Mouse (Mus musculus) adrenal gland, postnatal 36 days (tissue): ENCODE data around the gene Cfap221. TPM values are rescaled to one million over a fixed set of nuclear protein-coding genes. Genes with fewer than 3 reads are reported as not detected.

Experiments
- DNase-seq, 2 experiments: peaks; one replicate each; pipeline ENCODE4 v3.0.0; 2021; ENCODE audit warnings: mixed read lengths in 1 of 2
- long read RNA-seq, 2 experiments: library from polyadenylated mRNA; stranded (forward); transcript quantifications; one replicate each; pipeline ENCODE4 v2.0.0; 2021; ENCODE audit warnings: borderline sequencing depth in 2 of 2
- total RNA-seq, 2 experiments: library from RNA; stranded (reverse); gene quantifications; 2 replicates each; pipeline ENCODE4 v1.2.3; 2021

The Cfap221 gene
- total RNA-seq, result under 1 TPM; 0.16 to 0.40 TPM
- long read RNA-seq, experiment 1, result 0 reads
- long read RNA-seq, experiment 2, result 0 reads

DNA sequence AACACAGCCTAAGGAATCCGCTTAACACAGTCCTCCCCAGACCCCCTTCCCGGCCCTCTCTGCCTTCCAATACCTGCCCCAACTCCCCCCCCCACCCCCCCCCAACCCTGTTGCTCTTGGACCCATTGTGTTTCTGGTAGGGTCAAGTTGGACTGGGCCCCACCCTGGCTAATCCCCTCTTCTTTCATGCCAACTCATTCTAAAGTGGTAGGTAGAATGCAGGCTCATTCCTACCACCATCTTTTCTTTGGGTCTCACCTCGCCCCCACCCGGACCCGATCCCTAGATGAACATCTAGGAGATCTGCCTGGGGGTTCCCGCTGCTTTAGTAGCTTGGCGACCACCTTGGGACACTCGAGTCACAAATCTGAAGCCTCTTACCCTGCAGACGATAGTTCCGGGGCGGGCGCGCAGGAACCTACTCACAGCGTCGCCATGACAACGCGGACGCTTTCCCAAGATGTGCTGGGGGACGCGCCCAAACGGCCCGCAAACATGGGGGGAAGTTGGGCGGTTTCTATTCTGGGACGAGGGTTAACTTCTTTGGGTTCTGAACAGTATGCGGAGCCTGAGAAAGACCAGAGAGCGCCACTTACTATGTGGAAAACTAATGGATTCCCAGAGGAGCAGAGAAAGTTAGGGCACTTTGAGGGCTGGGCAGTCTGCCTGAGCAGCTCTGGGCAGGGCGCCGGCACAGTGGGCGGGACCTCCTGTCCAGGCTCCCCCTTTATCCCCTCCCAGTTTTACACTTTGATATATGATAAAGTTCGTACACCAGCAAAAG lies at the start of gene Cfap221:
Gene Cfap221, minus strand, starts transcription at position 437 of the 784 bp plus-strand sequence.
- DNase-seq, result peak; percentile 71 to 80

- DNase-seq, result peak; percentile 17 to 40
Observed at GRCm38 (mm10) chr1:120044584-120044983, 47.5 kb upstream of the Cfap221 start.

DNA sequence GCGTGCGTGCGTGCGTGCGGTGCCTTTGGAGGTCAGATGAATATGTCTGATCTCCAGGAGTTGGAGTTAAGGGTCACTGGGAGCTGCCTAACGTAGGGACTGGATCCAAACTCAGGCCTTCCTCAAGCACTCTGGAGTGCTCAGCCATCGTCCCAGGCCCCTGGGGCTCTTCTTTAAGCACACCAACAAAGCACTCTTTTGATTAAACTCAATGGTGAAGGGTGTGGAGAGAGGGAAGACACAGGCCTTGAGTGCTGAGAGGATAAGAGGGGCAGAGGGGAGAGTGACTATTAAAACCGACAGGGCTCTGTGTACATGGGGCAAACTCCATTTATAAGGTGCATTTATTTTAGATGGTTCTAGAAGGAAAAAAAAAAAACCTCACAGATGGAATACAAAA lies 45.4 kb upstream of the Cfap221 start:
- no peak for DNase-seq

DNA sequence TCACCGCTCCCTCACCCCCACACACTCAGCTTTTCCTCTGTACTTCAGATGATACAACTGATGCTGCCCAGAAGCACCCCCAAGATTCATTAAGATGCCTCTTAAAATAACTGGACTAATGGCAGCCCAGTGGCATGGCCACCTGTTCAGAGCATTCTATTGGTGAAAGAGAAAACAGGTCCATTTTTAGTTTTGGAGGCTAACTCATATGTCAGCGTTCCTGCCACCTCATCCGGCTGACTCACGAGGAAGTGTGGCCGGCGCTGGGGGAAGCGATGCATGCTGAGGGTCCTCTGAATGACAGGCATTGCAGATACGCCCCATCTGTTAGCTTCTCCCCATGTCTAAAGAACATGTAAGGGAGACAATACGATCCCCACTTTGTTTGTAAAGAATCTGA lies 41.6 kb upstream of the Cfap221 start:
- no peak for DNase-seq

- DNase-seq, result peak; percentile 54 to 66
Observed at GRCm38 (mm10) chr1:120037021-120037683, 40.1 kb upstream of the Cfap221 start.

- DNase-seq, result no peak
Observed at GRCm38 (mm10) chr1:120035456-120036034, 38.5 kb upstream of the Cfap221 start.

DNA sequence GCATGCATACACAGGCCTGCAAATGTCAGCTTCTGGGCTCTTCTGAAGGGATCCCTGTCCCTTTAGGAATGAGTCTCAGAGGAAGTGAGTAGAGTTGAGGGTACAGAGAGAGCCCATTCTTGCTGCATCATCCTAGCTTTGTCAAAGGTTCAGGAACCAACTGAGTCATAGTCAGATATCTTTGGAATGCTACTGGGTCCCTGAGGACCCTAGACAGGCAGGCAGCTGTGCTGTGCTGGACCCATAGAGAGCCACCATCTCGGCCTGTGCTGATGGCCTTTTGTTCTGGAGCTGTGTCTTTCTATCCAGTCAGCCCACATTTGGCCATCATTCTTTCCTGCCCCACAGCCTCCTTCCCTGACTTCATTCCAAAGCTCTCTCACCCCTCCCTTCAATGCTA lies 37.8 kb upstream of the Cfap221 start:
- no peak for DNase-seq

DNA sequence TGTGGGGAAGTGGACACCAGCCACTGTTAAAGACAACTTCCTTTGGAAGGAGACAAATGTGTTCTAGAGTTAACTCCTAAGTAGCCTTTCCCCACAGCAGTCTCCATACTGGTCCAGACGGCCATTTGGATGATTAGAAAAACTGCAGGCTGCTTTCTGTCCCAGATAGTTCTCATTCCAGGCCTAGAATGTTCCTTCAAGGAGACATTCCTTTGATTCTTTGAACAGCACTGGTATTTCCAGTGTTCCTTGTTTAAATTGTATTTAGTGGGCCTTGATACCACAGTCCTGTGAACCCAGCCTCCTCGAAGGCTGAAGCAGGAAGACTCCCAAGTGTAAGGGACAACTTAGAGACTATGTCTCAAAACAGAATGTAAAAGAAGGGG lies 36.4 kb upstream of the Cfap221 start:
- DNase-seq, result no peak

DNA sequence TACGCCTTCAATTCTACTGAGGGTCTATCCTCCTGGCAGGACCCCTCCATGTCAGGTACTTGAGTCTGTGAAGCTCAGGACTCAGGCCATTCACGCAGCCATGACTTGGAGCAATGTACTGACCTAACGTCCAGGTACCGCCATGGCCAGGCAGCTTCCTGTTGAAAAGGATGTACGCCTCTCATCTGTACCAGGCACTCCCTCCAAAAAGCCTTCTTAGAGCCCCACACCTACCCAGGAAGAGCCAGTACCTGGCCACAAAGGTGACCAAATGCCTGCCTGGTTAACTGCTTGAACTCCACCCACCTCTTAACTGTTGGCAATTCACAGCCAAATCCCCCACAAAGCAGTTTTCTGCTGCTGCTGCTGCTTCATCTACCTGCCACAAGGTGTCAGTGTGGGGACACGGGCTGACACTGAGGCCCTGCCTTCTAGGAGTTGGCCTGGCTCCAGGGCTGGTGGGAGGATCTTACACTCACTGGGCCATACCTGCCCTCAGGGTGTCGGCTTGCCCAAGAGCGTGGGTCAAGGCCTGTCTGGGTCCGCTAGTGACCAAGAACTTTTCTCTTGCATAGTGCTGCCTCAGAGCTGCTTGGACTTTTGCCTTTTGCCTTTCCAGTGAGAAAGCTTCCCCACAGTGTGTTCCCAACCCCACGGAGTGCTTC lies 35.9 kb upstream of the Cfap221 start:
- DNase-seq, result peak; percentile 87 to 91

DNA sequence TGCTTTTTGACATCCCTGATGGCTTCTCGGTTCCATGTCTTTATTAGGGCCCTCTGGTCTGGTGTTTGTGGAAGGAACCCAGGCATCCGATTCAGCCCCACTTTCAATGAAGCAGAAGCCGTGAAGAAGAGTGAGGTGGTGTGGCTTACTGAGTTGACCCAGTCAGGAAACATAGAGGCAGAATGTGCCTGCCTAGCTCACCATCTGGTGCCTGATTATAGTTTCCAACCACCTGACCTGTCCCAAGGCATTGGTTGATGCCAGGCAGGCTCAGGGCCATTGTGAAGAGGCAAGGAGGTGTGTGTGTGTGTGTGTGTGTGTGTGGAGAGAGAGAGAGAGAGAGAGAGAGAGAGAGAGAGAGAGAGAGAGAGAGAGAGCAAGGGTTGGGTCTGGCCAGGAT lies 33.4 kb upstream of the Cfap221 start:
- DNase-seq, result no peak

- peak in 1 of 2 experiments; percentile 18 for DNase-seq
Observed at GRCm38 (mm10) chr1:120027693-120028092, 30.7 kb upstream of the Cfap221 start.

- no peak for DNase-seq
Observed at GRCm38 (mm10) chr1:120025050-120025439, 28.0 kb upstream of the Cfap221 start.

DNA sequence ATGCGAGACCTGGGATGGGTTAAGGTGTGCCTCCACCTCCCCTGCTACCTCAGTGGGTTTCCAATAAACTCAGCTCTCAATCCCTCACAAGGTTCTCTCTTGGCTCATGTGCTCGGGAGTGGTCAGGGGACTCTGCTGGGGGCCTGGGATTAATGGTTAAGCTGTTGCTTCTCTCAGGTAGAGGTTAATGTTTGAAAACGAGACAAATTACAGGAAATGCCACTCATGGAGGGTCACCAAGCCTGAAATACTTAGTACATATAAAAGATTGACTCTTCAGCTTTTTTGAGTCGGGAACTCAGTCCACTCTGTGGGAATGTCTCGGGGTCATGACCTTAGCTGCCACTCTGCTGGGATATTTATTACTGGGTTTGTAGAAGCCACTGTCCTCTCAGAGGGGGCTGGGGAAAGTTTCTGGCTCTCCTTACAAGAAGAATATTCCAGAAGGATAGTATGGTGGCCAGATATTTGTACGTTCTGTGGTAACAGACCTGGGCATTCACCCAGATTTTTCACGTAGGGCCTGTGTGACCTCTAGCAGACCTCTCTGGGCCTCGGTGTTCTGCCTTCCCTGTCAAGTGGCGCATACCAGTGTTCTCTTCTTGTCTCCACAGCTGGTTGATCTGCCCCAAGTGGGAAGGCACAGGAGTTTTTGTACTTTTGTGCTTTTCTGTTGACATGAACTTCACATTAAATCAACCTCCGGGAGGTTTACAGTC lies 27.5 kb upstream of the Cfap221 start:
- DNase-seq, result no peak

GRCm38 (mm10) chr1:120021951-120022350 lies 24.9 kb upstream of the Cfap221 start:
- no peak for DNase-seq

DNA sequence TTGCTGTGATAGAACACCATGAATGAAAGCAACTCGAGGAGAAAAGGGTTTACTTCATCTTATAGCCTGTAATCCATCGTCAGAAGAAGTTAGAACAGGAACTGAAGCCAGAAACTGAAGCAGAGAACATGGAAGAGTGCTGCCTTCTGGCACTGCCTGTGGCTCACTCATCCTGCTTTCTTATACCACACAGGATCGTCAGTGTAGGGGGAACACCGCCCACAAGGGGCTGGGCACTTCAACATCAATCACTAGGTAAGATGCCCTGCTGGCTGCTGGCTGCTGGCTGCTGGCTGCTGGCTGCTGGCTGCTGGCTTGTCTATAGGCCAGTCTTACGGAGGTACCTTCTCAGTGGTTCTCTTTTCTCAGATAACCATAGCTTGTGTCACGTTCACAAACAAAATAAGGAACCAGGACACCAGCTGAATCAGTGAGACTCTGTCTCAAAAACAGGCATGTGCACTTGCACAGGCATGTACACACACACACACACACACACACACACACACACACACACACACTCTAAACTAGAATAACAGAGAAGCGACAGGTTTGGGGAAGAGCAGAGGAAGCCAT lies 23.4 kb upstream of the Cfap221 start:
- DNase-seq, result no peak

- no peak for DNase-seq
Observed at GRCm38 (mm10) chr1:120019428-120019827, 22.4 kb upstream of the Cfap221 start.

DNA sequence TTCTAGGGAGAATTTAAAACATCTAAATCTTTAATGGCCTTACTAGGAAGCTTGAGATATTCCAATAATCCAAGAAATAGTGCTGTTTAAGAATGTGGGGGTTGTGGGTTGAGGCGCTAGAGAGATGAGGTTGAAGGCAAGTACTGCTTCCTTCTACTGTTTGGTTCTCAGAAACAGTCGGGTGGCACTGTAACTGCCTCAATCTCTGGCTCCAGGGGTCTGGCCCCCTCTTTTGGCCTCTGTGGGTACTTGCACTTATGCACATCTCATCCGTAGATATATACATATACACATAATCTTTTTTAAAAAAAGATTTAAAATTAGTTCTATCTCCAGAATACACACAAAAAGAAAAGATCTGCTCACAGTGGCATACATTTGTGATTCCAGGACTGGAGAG lies 21.9 kb upstream of the Cfap221 start:
- no peak for DNase-seq

GRCm38 (mm10) chr1:120016240-120016639 lies 19.2 kb upstream of the Cfap221 start:
- DNase-seq, result no peak

GRCm38 (mm10) chr1:120013111-120013510 lies 16.1 kb upstream of the Cfap221 start:
- peak; percentile 80 to 88 for DNase-seq

- no peak for DNase-seq
Observed at GRCm38 (mm10) chr1:120012638-120013037, 15.6 kb upstream of the Cfap221 start.

GRCm38 (mm10) chr1:120007851-120008588 lies 11.0 kb upstream of the Cfap221 start:
- DNase-seq, result no peak
